Mouse (Mus musculus) kidney, postnatal 0 days (tissue): Measurements from ENCODE around the gene Cep250. TPM values are rescaled to one million over a fixed set of nuclear protein-coding genes. Genes with fewer than 3 reads are reported as not detected.
A peak's percentile ranks its signal among the peaks of the same experiment; 100 is the strongest.

Experiments
- ATAC-seq: fragments of 200-750 bp; cut with Nextera tagmentation; replicated peaks from 2 replicates; pipeline ENCODE4 v1.8.0; 2017; ENCODE audit warnings: low read depth, moderate number of reproducible peaks, moderate TSS enrichment, moderate library complexity; ENCODE audit not compliant: low FRiP score
- DNase-seq: peaks from one replicate; pipeline ENCODE4 v3.0.0-alpha.2; 2016; ENCODE audit warnings: low spot score
- H3K27ac ChIP-seq: fragments of 300-500 bp; sonication (generic); 2 replicates; pipeline ENCODE4 v1.5.1; 2014; ENCODE audit warnings: mild to moderate bottlenecking
- H3K27me3 ChIP-seq: fragments of 300-500 bp; sonication (generic); 2 replicates; pipeline ENCODE4 v1.6.1; 2014; ENCODE audit warnings: low read length, mixed read lengths; ENCODE audit not compliant: insufficient read depth
- H3K36me3 ChIP-seq: fragments of 300-500 bp; sonication (generic); 2 replicates; pipeline ENCODE4 v1.6.1; 2014; ENCODE audit warnings: low read length, mixed read lengths; ENCODE audit not compliant: insufficient read depth
- H3K4me1 ChIP-seq: fragments of 300-500 bp; sonication (generic); replicated peaks from 2 replicates; pipeline ENCODE4 v1.6.1; 2014; ENCODE audit warnings: antibody characterized with exemption, low read length, mixed read lengths; ENCODE audit not compliant: insufficient read depth
- H3K4me2 ChIP-seq: fragments of 300-500 bp; sonication (generic); 2 replicates; pipeline ENCODE4 v1.6.1; 2014; ENCODE audit warnings: mild to moderate bottlenecking, low read length, moderate library complexity, mixed read lengths
- H3K4me3 ChIP-seq: fragments of 300-500 bp; sonication (generic); replicated peaks from 2 replicates; pipeline ENCODE4 v1.5.1; 2014; ENCODE audit warnings: low read depth, low read length
- H3K9ac ChIP-seq: fragments of 300-500 bp; sonication (generic); 2 replicates; pipeline ENCODE4 v1.6.1; 2014; ENCODE audit warnings: low read depth, low read length
- H3K9me3 ChIP-seq: fragments of 300-500 bp; sonication (generic); replicated peaks from 2 replicates; pipeline ENCODE4 v1.6.1; 2016; ENCODE audit warnings: low read length, inconsistent platforms, mixed read lengths
- CTCF ChIP-seq: IDR thresholded peaks from 2 replicates; pipeline ENCODE4 v1.5.1; 2016; ENCODE audit warnings: antibody characterized with exemption, low read depth, mild to moderate bottlenecking, moderate library complexity
- WGBS: fragments of 180-500 bp; shearing (Covaris S2); extraction: QIAGEN DNeasy Blood & Tissue Kit; methylation state at CpG from one replicate; pipeline ENCODE4 v1.1.7; 2014; 5-methylcytosine and 5-hydroxymethylcytosine counted together
- polyA plus RNA-seq: library from polyadenylated mRNA; unstranded; fragments of >200 nt; fragmentation: Nextera tagmentation; extraction: Ambion mirVana; gene quantifications from 2 replicates; pipeline ENCODE4 v1.2.1, GENCODE M21; 2015

The Cep250 gene
- polyA plus RNA-seq, 1 experiment from 2014 or later, result 10.1 TPM

- H3K4me1 ChIP-seq, result peaks cover 5% of the 10 kb centered on the region; the same call in 1 of the 2 replicates
- no peak overlapping the region for H3K27ac ChIP-seq
- no peak for ATAC-seq
- no peak for DNase-seq
- 0 out of 2 replicates have a peak, but pooled peaks cover under 1% of the 10 kb centered on the region for H3K36me3 ChIP-seq
- H3K27me3 ChIP-seq, result no peaks in the 10 kb centered on the region
- H3K9me3 ChIP-seq, result no peaks in the 10 kb centered on the region
- H3K4me3 ChIP-seq, result no peak overlapping the region
- H3K9ac ChIP-seq, result no peak overlapping the region
- no peak overlapping the region for H3K4me2 ChIP-seq
- WGBS, result 93% methylated on average over 4 of the region's 4 CpGs
- TF ChIP-seq CTCF, result peak; percentile 47
Measured at GRCm38 (mm10) chr2:156005393-156005792, 49.1 kb downstream of the Cep250 start.

GRCm38 (mm10) chr2:156007888-156008532, 51.8 kb downstream of the Cep250 start, which contains the start of the genes 6430550D23Rik and Ergic3:
Gene 6430550D23Rik, minus strand, starts transcription at chr2:156007977.
Gene Ergic3, plus strand, starts transcription at chr2:156008045.
- TF ChIP-seq CTCF, result no peak
- Histone ChIP-seq H3K36me3 (peaks cover 24% of the 10 kb centered on the region), H3K9me3 (no peaks in the 10 kb centered on the region), H3K27ac (peak within 1 kb of the TSS; percentile 79), H3K27me3 (no peaks in the 10 kb centered on the region), H3K4me3 (peak within 1 kb of the TSS; percentile 69), H3K4me1 (peaks cover 5% of the 10 kb centered on the region; the same call in 1 of the 2 replicates), H3K9ac (peak within 1 kb of the TSS; percentile 72), H3K4me2 (peak within 1 kb of the TSS; percentile 75)
- ATAC-seq, result peak; percentile 99
- WGBS, result under 1% methylated on average over 44 of the region's 45 CpGs
- peak; percentile 97 for DNase-seq

GRCm38 (mm10) chr2:156018106-156018505, 61.8 kb downstream of the Cep250 start:
- WGBS, result 72% methylated on average over 3 of the region's 3 CpGs
- H3K36me3 ChIP-seq, result peaks cover 56% of the 10 kb centered on the region
- H3K27ac ChIP-seq, result no peak overlapping the region
- no peaks in the 10 kb centered on the region for H3K9me3 ChIP-seq
- H3K4me1 ChIP-seq, result no peaks in the 10 kb centered on the region
- no peak for DNase-seq
- no peak for TF ChIP-seq CTCF
- no peak overlapping the region for H3K4me3 ChIP-seq
- no peak overlapping the region for H3K9ac ChIP-seq
- H3K27me3 ChIP-seq, result no peaks in the 10 kb centered on the region
- ATAC-seq, result no peak
- H3K4me2 ChIP-seq, result no peak overlapping the region

GRCm38 (mm10) chr2:156021219-156021618, 65.0 kb downstream of the Cep250 start:
- no peak for TF ChIP-seq CTCF
- ATAC-seq (no peak), DNase-seq (no peak)
- Histone ChIP-seq H3K4me3 (no peak overlapping the region), H3K27me3 (no peaks in the 10 kb centered on the region), H3K9me3 (no peaks in the 10 kb centered on the region), H3K4me1 (no peaks in the 10 kb centered on the region), H3K36me3 (peaks cover 33% of the 10 kb centered on the region), H3K4me2 (no peak overlapping the region), H3K9ac (no peak overlapping the region), H3K27ac (no peak overlapping the region)
- WGBS, result 85% methylated on average over 8 of the region's 8 CpGs

- H3K9me3 ChIP-seq, result no peaks in the 10 kb centered on the region
- H3K27ac ChIP-seq, result no peak overlapping the region
- no peak overlapping the region for H3K4me3 ChIP-seq
- H3K9ac ChIP-seq, result no peak overlapping the region
- no peaks in the 10 kb centered on the region for H3K4me1 ChIP-seq
- no peak for ATAC-seq
- H3K27me3 ChIP-seq, result no peaks in the 10 kb centered on the region
- no peak for TF ChIP-seq CTCF
- H3K36me3 ChIP-seq, result peaks cover 27% of the 10 kb centered on the region
- no peak overlapping the region for H3K4me2 ChIP-seq
- 73% methylated on average over 2 of the region's 2 CpGs for WGBS
- no peak for DNase-seq
Measured at GRCm38 (mm10) chr2:156021765-156022164, 65.5 kb downstream of the Cep250 start.

- peak; percentile 21 for DNase-seq
- no peak for ATAC-seq
- no peak overlapping the region for H3K4me3 ChIP-seq
- H3K4me2 ChIP-seq, result no peak overlapping the region
- no peak for TF ChIP-seq CTCF
- no peaks in the 10 kb centered on the region for H3K4me1 ChIP-seq
- H3K36me3 ChIP-seq, result no peaks in the 10 kb centered on the region
- no peaks in the 10 kb centered on the region for H3K9me3 ChIP-seq
- H3K9ac ChIP-seq, result no peak overlapping the region
- no peak overlapping the region for H3K27ac ChIP-seq
- no peaks in the 10 kb centered on the region for H3K27me3 ChIP-seq
Measured at GRCm38 (mm10) chr2:156025482-156025881, 69.2 kb downstream of the Cep250 start.

GRCm38 (mm10) chr2:156039390-156039789, 83.1 kb downstream of the Cep250 start:
- no peak for DNase-seq

More at GRCm38 (mm10) chr2:156039390-156039789, 83.1 kb downstream of the Cep250 start:
- no peak for ATAC-seq
- Histone ChIP-seq H3K4me3 (no peak overlapping the region), H3K9me3 (no peaks in the 10 kb centered on the region), H3K9ac (no peak overlapping the region), H3K4me1 (no peaks in the 10 kb centered on the region), H3K4me2 (no peak overlapping the region), H3K27ac (no peak overlapping the region), H3K36me3 (no peaks in the 10 kb centered on the region), H3K27me3 (no peaks in the 10 kb centered on the region)
- 84% methylated on average over 3 of the region's 3 CpGs for WGBS
- no peak for TF ChIP-seq CTCF
